Mouse (Mus musculus) heart, postnatal 25 days (tissue): Measurements from ENCODE around the gene Trmt10c. TPM values are rescaled to one million over a fixed set of nuclear protein-coding genes. Genes with fewer than 3 reads are reported as not detected.
"Not testable (repeated sequence)": the region's sequence is repeated elsewhere in the genome, so short reads cannot be mapped to it uniquely, and the experiment has no call there.

Experiments
- DNase-seq: peaks from one replicate; pipeline ENCODE4 v3.0.0; 2022; ENCODE audit warnings: low spot score
- intact Hi-C: fragments of 180-260 bp; cut with DNase I; formaldehyde crosslinking; loops from one replicate; pipeline ENCODE4 v1.15.1; 2025
- total RNA-seq, 2 experiments: library from RNA; stranded (reverse); gene quantifications; 2 replicates each; pipeline ENCODE4 v1.2.3; 2021

The Trmt10c gene
- total RNA-seq, 2 experiments from 2014 or later, result 11.0 to 11.3 TPM

DNA sequence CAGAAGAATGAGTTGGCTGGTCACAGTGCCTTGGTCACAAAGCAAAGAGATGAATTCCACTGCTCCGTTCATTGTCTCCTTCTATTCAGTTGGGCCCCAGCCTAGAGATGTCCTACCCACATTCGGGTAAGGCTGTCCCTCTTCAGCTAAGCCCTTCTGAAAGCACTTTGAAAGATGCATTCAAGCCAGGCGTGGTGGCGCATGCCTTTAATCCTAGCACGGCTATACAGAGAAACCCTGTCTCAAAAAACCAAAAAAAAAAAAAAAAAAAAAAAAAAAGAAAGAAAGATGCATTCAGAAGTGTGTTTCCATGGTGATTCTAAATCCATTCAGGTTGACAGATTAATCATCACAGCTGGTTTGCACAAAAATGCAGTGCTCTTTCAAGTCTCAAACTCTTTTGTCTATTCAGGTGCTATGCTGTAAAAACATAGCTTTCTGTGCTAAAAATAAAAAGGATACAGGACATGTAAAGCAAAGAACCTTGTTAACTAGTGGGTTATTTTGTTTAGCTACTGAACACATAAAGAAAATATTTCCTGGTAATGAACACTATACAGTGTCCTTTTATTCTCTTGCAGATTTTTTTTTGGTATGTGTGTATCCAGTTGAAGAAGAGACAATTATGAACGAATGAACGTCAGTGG, 19.4 kb upstream of the Trmt10c start:
- intact Hi-C loops, result no loop called here
- DNase-seq, result no peak

- no peak for DNase-seq
These were observed 18.3 kb upstream of the Trmt10c start for GRCm38 (mm10) chr16:56055911-56056310.

GRCm38 (mm10) chr16:56048038-56048437, 10.4 kb upstream of the Trmt10c start, which contains the start of gene Senp7:
TSS of gene Senp7 (plus strand) at chr16:56048338.
- intact Hi-C loops, DNase-seq: not testable (repeated sequence)

More at GRCm38 (mm10) chr16:56055911-56056310, 18.3 kb upstream of the Trmt10c start:
- intact Hi-C loops, result no loop called here

DNA sequence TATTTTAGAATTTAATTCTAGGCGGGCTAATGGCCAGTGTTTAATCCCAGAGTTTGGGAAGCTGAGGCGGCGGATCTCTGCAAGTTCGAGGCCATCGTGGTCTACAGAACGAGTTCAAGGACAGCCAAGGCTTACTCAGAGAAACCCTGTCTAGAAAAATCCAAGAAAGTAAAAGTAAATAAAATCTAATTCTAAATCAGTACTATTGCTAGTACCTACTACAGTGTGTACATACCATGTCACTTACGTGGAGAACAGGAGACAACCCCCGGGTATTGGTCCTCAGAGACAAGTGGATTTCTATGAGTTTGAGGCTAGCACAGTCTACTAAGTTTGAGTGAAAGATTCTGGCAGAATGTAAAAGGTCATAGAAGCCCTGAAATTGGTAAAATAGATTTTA, 471 bp upstream of the Trmt10c start:
- intact Hi-C loops, result no loop called here

GRCm38 (mm10) chr16:56036501-56036900, 1.1 kb downstream of the Trmt10c start:
- no peak for DNase-seq
- intact Hi-C loops, result no loop called here

More for the DNA sequence above, 471 bp upstream of the Trmt10c start:
- no peak for DNase-seq

DNA sequence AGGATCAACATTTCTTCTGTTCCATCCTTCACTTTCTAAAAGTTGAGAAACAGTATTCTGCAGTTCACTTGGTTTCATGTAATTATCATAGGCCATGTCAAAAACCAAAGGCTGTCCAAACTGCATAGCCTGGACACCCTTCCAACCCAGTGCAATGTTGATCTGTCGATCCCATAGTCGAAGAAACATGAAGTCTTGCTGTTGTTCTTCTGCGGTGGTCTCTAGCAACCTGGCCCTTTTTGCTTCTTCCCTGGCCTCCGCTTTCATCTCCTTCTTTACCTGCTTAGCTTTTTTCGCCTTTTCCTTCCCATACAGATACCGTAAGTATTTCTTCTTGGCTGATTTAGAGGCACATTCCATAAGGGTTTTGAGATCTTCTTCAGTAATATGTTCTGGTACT, 3.1 kb downstream of the Trmt10c start:
- intact Hi-C loops, result loop anchor here (5.0 kb wide), 1 partner anchor 38 kb away; no protein-coding TSS in a partner anchor
- no peak for DNase-seq

- intact Hi-C loops, result loop anchor here (2.0 to 5.0 kb wide), 3 partner anchors 43 to 63 kb away; partner anchors contain the start of gene Rpl24
- DNase-seq, result peak; percentile 95
These were observed 7.9 kb downstream of the Trmt10c start, which contains the start of gene Pcnp for GRCm38 (mm10) chr16:56029661-56030082. TSS of gene Pcnp (minus strand) at chr16:56029739.

DNA sequence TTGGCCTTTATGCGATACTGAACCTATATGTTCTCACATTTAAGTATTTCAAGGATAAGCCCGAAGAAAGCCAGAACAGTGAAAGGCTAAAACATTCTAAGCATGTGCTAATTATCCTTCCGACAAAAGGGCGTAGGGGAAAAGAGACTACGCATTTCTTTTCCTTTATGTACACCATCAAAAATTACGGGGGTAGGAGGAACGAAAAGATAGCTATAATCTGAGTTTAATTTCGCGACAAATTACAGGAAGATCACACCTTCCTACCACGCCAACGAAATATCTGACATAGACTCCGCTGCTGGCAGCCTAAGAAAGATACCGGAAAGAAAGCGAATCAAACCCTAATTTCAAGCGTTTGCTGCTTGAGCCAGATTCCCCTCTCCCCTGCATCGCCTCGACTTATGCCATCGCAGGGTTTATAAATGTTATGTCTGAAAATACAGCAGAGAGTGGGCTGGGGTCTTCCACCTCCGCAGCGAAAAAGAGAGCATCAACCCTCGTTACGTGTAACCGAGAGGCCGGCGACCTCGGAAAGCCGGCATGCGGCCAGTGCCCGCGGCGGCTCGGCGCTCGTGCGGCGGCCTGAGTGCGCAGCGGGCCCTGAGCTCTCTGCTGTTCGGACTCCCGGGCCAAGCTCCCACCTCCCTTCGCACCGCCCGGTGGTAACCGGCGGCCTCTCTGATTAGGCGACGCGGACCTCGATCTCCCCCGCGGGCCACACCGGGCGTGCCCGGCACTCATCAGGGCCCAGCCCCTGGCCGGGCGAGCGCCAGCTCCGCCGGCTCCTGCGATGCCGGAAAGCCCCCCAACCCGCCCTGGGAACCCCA, 8.7 kb downstream of the Trmt10c start:
- intact Hi-C loops, result loop anchor here (2.0 kb wide), 2 partner anchors 54 to 62 kb away; partner anchors contain the start of gene Rpl24
- DNase-seq, result no peak

GRCm38 (mm10) chr16:56027854-56028629, 9.6 kb downstream of the Trmt10c start:
- intact Hi-C loops, result loop anchor here (2.0 kb wide), 2 partner anchors 53 to 61 kb away; partner anchors contain the start of gene Rpl24
- no peak for DNase-seq

DNA sequence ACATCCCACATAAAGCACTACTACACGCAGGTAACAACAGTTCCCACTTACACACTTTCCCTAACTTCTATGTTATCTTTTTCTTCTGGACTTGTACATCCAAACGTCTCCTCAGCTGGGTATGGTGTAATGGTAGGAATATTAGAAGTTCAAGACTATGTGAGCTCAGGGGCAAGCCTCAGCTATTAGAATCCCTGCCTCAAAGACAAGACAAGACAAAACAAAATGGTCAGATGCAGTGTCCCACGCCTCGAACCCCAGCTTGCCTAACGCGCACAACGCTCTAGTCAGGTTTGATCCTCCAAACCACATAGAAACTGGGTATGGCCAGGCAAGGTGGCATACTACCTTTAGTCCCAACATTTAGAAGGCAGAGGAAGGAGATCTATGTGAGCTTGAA, 18.0 kb downstream of the Trmt10c start:
- intact Hi-C loops, result no loop called here
- DNase-seq, result no peak

- intact Hi-C loops, result no loop called here
- DNase-seq, result no peak
These were observed 23.5 kb downstream of the Trmt10c start for GRCm38 (mm10) chr16:56014076-56014475.

GRCm38 (mm10) chr16:56012789-56013743, 24.6 kb downstream of the Trmt10c start:
- intact Hi-C loops, result no loop called here
- DNase-seq, result no peak

DNA sequence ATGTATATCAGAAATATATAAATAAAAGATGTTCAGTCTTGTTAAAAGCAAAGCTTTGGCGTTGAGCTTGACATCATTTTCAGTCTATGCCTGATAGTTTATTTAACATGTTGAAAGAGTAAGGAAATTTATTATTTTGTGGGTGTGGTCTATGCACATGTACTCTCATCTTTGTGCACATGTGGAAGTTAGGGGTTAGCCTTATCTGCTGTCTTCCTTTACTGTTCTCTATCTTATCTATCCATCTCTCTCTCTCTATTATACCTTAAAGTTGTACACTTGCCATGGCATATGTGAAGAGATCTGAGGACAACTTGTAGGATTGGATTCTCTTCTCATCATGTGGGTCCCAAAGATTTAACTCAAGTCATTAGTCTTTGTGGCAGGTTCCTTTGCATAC, 28.8 kb downstream of the Trmt10c start:
- no peak for DNase-seq
- intact Hi-C loops, result no loop called here

GRCm38 (mm10) chr16:56006798-56007197, 30.8 kb downstream of the Trmt10c start:
- no peak for DNase-seq
- intact Hi-C loops, result no loop called here

DNA sequence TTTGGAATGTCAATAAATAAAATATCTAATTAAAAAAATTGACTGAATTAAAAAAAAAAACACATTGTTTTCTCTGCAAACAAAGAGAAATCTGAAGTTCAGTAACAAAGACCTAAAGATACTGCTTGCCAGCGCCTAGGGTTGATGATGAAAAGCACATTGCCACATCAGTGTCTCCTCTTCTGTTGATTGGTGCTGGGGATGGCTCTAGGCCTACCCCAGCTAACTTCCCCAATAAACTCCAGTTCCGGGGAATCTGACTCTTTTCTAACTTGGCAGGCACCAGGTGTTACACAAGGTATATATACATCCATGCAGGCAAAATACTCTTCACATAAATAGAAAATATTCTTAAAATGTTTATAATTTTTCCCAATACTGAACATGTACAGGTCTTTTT, 43.4 kb downstream of the Trmt10c start:
- intact Hi-C loops, result no loop called here
- no peak for DNase-seq

DNA sequence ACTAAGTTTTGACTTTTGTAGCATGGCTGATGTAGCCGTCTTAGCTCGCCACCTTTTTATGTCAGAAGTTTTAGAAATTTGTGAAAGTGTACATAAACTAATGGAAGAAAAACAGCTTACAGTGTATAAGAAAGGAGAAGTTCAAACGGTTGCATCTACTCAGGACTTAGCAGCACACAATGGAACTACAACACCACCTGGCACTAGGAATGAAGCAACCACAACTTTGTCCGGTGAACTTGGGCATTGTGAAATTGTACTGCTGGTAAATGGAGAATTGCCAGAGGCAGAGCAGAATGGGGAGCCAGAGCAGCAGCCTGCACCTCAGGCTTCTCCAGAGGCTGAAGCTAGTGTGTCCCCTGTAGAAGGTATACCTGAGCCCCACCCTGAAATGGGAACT, 47.3 kb downstream of the Trmt10c start:
- DNase-seq, result no peak
- intact Hi-C loops, result no loop called here

GRCm38 (mm10) chr16:55986001-55986400, 51.6 kb downstream of the Trmt10c start:
- intact Hi-C loops, result no loop called here
- no peak for DNase-seq
